Mouse (Mus musculus) left cerebral cortex, adult 2 months (tissue): ENCODE data around the gene Fzd10. TPM values are rescaled to one million over a fixed set of nuclear protein-coding genes. Genes with fewer than 3 reads are reported as not detected.

Experiments
- DNase-seq, 2 experiments: peaks; one replicate each; pipeline ENCODE4 v3.0.0; 2021 to 2022; ENCODE audit warnings: low spot score in 2 of 2, mixed read lengths in 1 of 2; ENCODE audit errors: extremely low spot score in 1 of 2
- H3K27ac ChIP-seq: fragments of 200-600 bp; 2 replicates; pipeline ENCODE4 v1.8.1; 2022
- H3K4me3 ChIP-seq: fragments of 200-600 bp; 2 replicates; pipeline ENCODE4 v1.8.1; 2022
- CTCF ChIP-seq: fragments of 200-600 bp; IDR thresholded peaks from 2 replicates; pipeline ENCODE4 v1.8.1; 2022; ENCODE audit warnings: antibody characterized with exemption, mild to moderate bottlenecking, moderate library complexity
- intact Hi-C: fragments of 180-260 bp; cut with DNase I; formaldehyde crosslinking; loops from one replicate; pipeline ENCODE4 v1.15.1; 2025
- total RNA-seq, 2 experiments: library from RNA; stranded (reverse); gene quantifications; 2 replicates each; pipeline ENCODE4 v1.2.3; 2021

Fzd10 gene
- total RNA-seq, 2 experiments from 2014 or later = 1.9 to 3.0 TPM

DNA sequence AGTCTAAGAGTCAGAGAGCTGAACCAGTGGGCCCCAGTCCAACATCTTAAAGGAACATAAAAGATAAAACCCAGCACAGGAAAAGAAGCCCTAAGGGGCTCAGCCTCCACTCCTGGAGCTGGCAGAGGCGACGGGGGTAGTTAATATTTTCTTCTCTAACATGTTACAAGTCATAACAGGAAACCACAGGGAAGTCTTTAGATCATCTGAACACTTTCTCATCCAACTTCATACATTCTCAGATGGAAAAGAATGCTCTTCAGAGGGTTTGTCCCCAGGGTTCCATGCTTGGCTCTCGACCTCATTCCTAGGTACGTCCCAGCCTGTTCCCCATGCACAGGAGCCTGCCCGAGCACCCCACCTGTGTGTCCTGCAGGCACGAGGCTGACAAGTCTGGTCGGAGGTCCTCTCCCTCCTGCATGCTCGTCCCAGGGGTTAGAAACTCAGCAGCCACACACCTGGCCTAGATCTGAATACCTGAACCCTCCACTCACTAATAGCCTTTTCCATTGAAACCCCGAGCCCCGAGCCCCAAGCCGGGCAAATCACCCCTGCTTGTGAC lies 48.8 kb downstream of the Fzd10 start:
- intact Hi-C loops = no loop called here
- no peak overlapping the region for H3K27ac ChIP-seq
- no peak for TF ChIP-seq CTCF
- no peak overlapping the region for H3K4me3 ChIP-seq
- no peak for DNase-seq

Other genes with a start within 250 kb of the Fzd10 start
- 10 to 100 TPM; 57.7 to 59.9 TPM for gene Tmem132d, start 167.8 kb upstream of the Fzd10 start, total RNA-seq
- gene Piwil1, start 101.7 kb downstream of the Fzd10 start, total RNA-seq = not detected